Mouse (Mus musculus): ENCODE measurements around the gene Glis3. TPM values are rescaled to one million over a fixed set of nuclear protein-coding genes. Genes with fewer than 3 reads are reported as not detected.

Gene Glis3
- polyA plus RNA-seq, 1 experiment from 2014 or later = 2.9 TPM

DNA sequence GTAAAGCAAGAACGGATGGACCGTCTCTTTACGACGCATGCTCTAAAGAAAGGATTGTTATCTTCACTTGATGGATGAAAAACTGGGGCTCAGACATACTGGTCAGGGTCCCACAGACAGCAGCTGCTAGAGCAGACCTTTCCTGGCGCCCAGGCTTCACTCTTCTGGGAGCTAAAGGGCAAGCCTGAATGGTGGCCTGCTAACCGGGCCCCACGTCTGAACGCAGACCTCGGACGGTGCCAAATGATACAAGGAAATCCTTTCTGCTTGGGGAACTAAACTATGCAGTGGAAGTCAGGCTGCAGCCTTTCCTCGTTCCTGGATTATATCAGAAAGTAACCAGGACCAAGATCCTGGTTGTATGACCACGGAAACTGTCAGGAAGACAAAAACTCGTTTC, 86.9 kb downstream of the Glis3 start:
- Histone ChIP-seq H3K4me3 (ENCODE audit: low read depth, low read length) (no peak overlapping the region), H3K27me3 (ENCODE audit: control insufficient read depth, insufficient read depth, low read length) (no peaks in the 10 kb centered on the region), H3K27ac (ENCODE audit: low read depth, low read length) (no peak overlapping the region), H3K4me2 (replicated peaks; ENCODE audit: low read depth, low read length) (no peak overlapping the region), H3K4me1 (replicated peaks; ENCODE audit: control insufficient read depth, insufficient read depth, low read length) (no peaks in the 10 kb centered on the region), H3K9ac (ENCODE audit: low read depth, low read length) (no peak overlapping the region), H3K36me3 (ENCODE audit: control insufficient read depth, insufficient read depth, low read length) (no peaks in the 10 kb centered on the region), H3K9me3 (ENCODE audit: control insufficient read depth, low read length) (no peaks in the 10 kb centered on the region)
- DNase-seq (ENCODE audit: low spot score) = no peak
- WGBS = 90% methylated on average over 13 of the region's 13 CpGs
- ATAC-seq (ENCODE audit: low FRiP score) = no peak

DNA sequence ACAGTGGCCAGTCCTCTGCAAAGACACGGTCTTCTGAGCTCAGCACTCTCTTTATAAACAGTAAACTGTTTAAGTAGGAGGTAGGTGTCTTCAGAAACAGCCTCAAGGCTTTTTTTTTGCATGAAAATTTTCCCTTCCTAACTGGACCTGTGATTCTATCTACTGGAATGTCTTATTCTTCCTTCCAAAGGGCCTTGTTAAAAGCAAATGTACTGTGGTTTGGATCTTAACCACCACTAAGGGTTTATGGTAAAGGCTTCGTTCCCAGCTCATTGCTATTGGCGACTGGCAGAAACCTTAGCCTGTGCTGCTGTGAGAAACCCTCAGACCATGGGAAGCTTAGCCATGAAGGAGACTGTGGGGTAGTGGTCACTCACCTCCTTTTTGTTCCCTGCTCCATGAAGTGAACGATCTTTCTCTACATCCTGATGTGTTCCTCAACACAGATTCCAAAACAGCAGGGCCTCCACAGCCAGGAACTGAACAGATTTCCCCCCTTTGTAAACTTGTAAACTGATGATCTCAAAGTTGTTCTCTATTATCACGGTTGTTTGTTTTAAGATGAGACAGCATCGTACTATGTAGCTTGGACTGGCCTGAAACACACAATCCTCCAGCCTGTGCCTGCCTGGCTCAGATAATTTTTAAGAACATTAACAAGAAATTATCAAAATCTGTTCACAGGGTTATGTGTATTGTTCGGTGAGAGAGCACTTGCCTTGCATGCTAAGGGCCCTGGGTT, 88.0 kb downstream of the Glis3 start:
- Histone ChIP-seq H3K4me1 (replicated peaks; ENCODE audit: control insufficient read depth, insufficient read depth, low read length) (no peaks in the 10 kb centered on the region), H3K27ac (ENCODE audit: low read depth, low read length) (no peak overlapping the region), H3K9me3 (ENCODE audit: control insufficient read depth, low read length) (no peaks in the 10 kb centered on the region), H3K4me3 (ENCODE audit: low read depth, low read length) (no peak overlapping the region), H3K27me3 (ENCODE audit: control insufficient read depth, insufficient read depth, low read length) (no peaks in the 10 kb centered on the region), H3K36me3 (ENCODE audit: control insufficient read depth, insufficient read depth, low read length) (no peaks in the 10 kb centered on the region), H3K4me2 (replicated peaks; ENCODE audit: low read depth, low read length) (no peak overlapping the region), H3K9ac (ENCODE audit: low read depth, low read length) (no peak overlapping the region)
- no peak for ATAC-seq (ENCODE audit: low FRiP score)
- 87% methylated on average over 7 of the region's 7 CpGs for whole genome bisulfite sequencing
- DNase-seq (ENCODE audit: low spot score) = no peak

DNA sequence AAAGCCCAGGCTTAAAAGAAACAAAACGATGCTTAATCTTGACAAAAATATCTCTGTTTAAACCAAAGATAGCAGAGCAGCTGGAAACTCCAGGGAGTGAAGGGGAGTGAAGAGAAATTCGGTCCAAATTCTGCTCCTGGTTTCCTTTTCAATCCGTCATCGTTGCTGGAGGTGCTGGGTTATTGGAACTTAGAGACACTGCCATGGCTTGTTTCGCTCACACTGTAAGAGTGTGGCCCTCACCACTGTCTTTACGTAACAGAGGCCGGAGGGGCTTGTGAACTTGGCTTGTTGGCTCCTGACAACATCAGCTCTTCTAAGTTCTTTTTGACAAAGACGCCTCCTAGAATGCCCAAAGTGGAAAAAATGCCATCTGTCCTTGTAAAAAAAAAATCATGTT, 99.4 kb downstream of the Glis3 start:
- no peaks in the 10 kb centered on the region for H3K9me3 ChIP-seq (ENCODE audit: control insufficient read depth, low read length)
- WGBS = 86% methylated on average over 8 of the region's 8 CpGs
- no peak overlapping the region for H3K4me3 ChIP-seq (ENCODE audit: low read depth, low read length)
- H3K4me1 ChIP-seq (replicated peaks; ENCODE audit: control insufficient read depth, insufficient read depth, low read length) = no peaks in the 10 kb centered on the region
- H3K4me2 ChIP-seq (replicated peaks; ENCODE audit: low read depth, low read length) = no peak overlapping the region
- ATAC-seq (ENCODE audit: low FRiP score) = no peak
- H3K36me3 ChIP-seq (ENCODE audit: control insufficient read depth, insufficient read depth, low read length) = no peaks in the 10 kb centered on the region
- H3K27ac ChIP-seq (ENCODE audit: low read depth, low read length) = no peak overlapping the region
- no peak overlapping the region for H3K9ac ChIP-seq (ENCODE audit: low read depth, low read length)
- no peak for DNase-seq (ENCODE audit: low spot score)
- H3K27me3 ChIP-seq (ENCODE audit: control insufficient read depth, insufficient read depth, low read length) = no peaks in the 10 kb centered on the region

DNA sequence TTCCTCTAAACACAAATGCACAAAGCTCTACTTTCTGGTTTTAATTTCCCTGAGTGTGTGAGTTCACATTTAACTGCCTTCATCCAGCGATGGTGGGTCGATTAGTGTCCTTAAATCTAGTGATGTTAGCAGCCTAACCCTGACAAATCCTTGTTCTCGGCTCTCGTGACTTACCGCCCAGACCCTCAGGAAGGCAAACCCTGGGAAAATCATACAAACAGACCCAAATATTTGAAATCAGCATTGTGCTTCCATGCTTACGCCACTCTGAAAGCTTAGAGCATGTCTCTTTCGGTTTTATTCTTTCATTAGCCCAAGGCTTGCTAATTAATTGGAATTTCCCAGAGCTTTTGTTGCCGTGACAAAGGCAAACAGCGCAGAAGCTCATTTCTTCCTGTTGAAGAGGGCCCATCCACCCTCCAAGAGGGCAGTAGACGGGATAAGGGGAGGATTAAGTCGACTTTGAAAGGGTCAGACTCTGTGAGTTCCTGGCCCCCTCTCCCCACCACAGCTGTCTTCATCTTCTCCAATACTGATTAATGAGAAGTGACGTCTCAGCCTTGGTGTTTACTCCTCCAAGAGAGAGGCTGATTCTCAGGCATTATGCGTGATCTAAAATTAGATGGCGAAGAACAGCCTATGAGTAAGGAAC, 100.0 kb downstream of the Glis3 start:
- H3K4me3 ChIP-seq (ENCODE audit: low read depth, low read length) = no peak overlapping the region
- H3K4me1 ChIP-seq (replicated peaks; ENCODE audit: control insufficient read depth, insufficient read depth, low read length) = no peaks in the 10 kb centered on the region
- H3K27ac ChIP-seq (ENCODE audit: low read depth, low read length) = no peak overlapping the region
- H3K9ac ChIP-seq (ENCODE audit: low read depth, low read length) = no peak overlapping the region
- no peaks in the 10 kb centered on the region for H3K9me3 ChIP-seq (ENCODE audit: control insufficient read depth, low read length)
- DNase-seq (ENCODE audit: low spot score) = no peak
- no peak for ATAC-seq (ENCODE audit: low FRiP score)
- H3K27me3 ChIP-seq (ENCODE audit: control insufficient read depth, insufficient read depth, low read length) = no peaks in the 10 kb centered on the region
- WGBS = 52% methylated on average over 14 of the region's 14 CpGs
- H3K36me3 ChIP-seq (ENCODE audit: control insufficient read depth, insufficient read depth, low read length) = no peaks in the 10 kb centered on the region
- no peak overlapping the region for H3K4me2 ChIP-seq (replicated peaks; ENCODE audit: low read depth, low read length)

DNA sequence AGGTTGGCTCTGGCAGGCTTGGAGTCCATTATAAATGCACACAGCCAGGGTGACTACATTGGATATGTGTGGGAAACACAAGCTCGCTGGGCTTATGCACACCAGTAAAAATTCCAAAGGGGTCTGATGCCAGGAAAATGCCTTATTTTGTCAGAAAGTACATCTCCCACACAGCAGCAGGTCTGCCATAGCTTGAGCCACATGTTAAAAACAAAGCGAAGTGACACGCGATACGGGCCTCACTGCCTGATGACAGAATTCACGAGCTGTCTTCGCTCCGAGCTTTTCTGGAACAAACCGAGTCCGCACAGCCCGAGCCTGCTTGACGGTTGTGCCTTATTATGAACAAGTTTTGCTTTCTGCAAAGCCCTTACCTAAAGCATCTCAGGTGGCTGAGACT, 102.9 kb downstream of the Glis3 start:
- DNase-seq (ENCODE audit: low spot score) = no peak
- WGBS = 92% methylated on average over 12 of the region's 12 CpGs
- no peaks in the 10 kb centered on the region for H3K4me1 ChIP-seq (replicated peaks; ENCODE audit: control insufficient read depth, insufficient read depth, low read length)
- H3K9me3 ChIP-seq (ENCODE audit: control insufficient read depth, low read length) = no peaks in the 10 kb centered on the region
- H3K27ac ChIP-seq (ENCODE audit: low read depth, low read length) = no peak overlapping the region
- H3K4me2 ChIP-seq (replicated peaks; ENCODE audit: low read depth, low read length) = no peak overlapping the region
- no peak overlapping the region for H3K4me3 ChIP-seq (ENCODE audit: low read depth, low read length)
- H3K36me3 ChIP-seq (ENCODE audit: control insufficient read depth, insufficient read depth, low read length) = no peaks in the 10 kb centered on the region
- no peaks in the 10 kb centered on the region for H3K27me3 ChIP-seq (ENCODE audit: control insufficient read depth, insufficient read depth, low read length)
- no peak overlapping the region for H3K9ac ChIP-seq (ENCODE audit: low read depth, low read length)
- ATAC-seq (ENCODE audit: low FRiP score) = no peak

DNA sequence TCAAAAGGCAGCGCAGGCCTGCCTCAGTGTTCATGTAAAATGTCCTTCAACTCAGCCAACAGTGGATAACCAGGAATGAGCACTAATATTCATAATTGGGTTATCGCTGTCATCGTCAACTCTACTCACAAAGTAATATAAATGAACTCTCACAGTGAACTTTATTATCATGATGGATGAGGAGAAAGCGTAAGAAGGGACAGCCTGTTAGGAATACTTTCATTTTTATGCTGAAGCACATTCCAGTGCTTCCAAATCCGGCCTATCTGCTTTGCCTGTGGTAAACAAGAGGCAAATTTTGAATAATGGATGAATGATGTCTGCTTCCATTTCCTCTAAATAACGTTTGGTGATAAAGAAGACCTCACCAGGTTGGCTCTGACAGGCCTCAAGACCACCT, 103.3 kb downstream of the Glis3 start:
- DNase-seq (ENCODE audit: low spot score) (no peak), ATAC-seq (ENCODE audit: low FRiP score) (no peak)
- Histone ChIP-seq H3K27ac (ENCODE audit: low read depth, low read length) (no peak overlapping the region), H3K4me1 (replicated peaks; ENCODE audit: control insufficient read depth, insufficient read depth, low read length) (no peaks in the 10 kb centered on the region), H3K36me3 (ENCODE audit: control insufficient read depth, insufficient read depth, low read length) (no peaks in the 10 kb centered on the region), H3K9ac (ENCODE audit: low read depth, low read length) (no peak overlapping the region), H3K27me3 (ENCODE audit: control insufficient read depth, insufficient read depth, low read length) (no peaks in the 10 kb centered on the region), H3K9me3 (ENCODE audit: control insufficient read depth, low read length) (no peaks in the 10 kb centered on the region), H3K4me2 (replicated peaks; ENCODE audit: low read depth, low read length) (no peak overlapping the region), H3K4me3 (ENCODE audit: low read depth, low read length) (no peak overlapping the region)
- WGBS = 88% methylated on average over 6 of the region's 6 CpGs

DNA sequence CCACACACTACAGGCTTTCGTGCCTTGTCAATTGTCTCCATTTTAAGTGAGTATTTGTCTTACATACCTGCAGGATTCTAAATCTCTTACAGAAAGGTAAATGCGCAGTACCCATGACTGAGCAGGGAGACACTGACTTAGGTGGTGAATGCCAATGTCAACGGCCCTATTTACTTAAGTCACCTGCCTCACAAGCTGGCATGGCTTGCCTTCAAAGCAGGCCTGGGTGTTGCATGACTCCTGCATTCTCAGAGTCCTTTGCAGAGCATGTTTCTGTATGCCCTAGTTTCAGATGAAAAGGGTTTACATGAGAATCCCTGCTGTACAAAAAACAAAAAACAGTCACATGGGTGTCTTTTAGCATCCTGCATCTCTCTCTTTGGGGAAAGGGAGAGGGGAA, 106.2 kb downstream of the Glis3 start:
- 92% methylated on average over 3 of the region's 3 CpGs for WGBS
- Histone ChIP-seq H3K27me3 (ENCODE audit: control insufficient read depth, insufficient read depth, low read length) (no peaks in the 10 kb centered on the region), H3K9ac (ENCODE audit: low read depth, low read length) (no peak overlapping the region), H3K27ac (ENCODE audit: low read depth, low read length) (no peak overlapping the region), H3K4me2 (replicated peaks; ENCODE audit: low read depth, low read length) (no peak overlapping the region), H3K4me1 (replicated peaks; ENCODE audit: control insufficient read depth, insufficient read depth, low read length) (no peaks in the 10 kb centered on the region), H3K36me3 (ENCODE audit: control insufficient read depth, insufficient read depth, low read length) (no peaks in the 10 kb centered on the region), H3K9me3 (ENCODE audit: control insufficient read depth, low read length) (no peaks in the 10 kb centered on the region), H3K4me3 (ENCODE audit: low read depth, low read length) (no peak overlapping the region)
- ATAC-seq (ENCODE audit: low FRiP score) = no peak
- no peak for DNase-seq (ENCODE audit: low spot score)

DNA sequence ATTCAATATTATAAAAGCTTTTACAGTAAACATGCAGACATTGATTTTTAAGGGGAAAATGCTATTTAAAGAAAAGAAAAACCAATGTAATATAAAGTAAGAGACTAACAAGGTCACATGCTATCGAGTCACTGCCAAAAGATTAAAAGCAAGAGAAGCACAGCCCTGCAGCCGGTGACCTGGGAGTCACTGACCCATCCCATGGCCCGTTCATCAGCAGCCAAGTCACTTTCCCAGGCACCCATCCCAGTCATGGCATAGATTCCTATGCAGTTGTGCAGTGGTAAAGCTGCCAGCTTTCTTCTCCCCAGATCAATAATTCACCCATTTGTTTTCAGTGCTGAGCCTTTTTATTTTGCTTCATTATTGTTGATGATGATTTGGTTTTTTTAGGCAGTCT, 110.0 kb downstream of the Glis3 start:
- WGBS = 47% methylated on average over 3 of the region's 3 CpGs
- H3K4me3 ChIP-seq (ENCODE audit: low read depth, low read length) = no peak overlapping the region
- no peaks in the 10 kb centered on the region for H3K9me3 ChIP-seq (ENCODE audit: control insufficient read depth, low read length)
- H3K4me2 ChIP-seq (replicated peaks; ENCODE audit: low read depth, low read length) = no peak overlapping the region
- no peaks in the 10 kb centered on the region for H3K27me3 ChIP-seq (ENCODE audit: control insufficient read depth, insufficient read depth, low read length)
- DNase-seq (ENCODE audit: low spot score) = no peak
- H3K9ac ChIP-seq (ENCODE audit: low read depth, low read length) = no peak overlapping the region
- no peaks in the 10 kb centered on the region for H3K36me3 ChIP-seq (ENCODE audit: control insufficient read depth, insufficient read depth, low read length)
- H3K27ac ChIP-seq (ENCODE audit: low read depth, low read length) = no peak overlapping the region
- ATAC-seq (ENCODE audit: low FRiP score) = no peak
- H3K4me1 ChIP-seq (replicated peaks; ENCODE audit: control insufficient read depth, insufficient read depth, low read length) = no peaks in the 10 kb centered on the region

DNA sequence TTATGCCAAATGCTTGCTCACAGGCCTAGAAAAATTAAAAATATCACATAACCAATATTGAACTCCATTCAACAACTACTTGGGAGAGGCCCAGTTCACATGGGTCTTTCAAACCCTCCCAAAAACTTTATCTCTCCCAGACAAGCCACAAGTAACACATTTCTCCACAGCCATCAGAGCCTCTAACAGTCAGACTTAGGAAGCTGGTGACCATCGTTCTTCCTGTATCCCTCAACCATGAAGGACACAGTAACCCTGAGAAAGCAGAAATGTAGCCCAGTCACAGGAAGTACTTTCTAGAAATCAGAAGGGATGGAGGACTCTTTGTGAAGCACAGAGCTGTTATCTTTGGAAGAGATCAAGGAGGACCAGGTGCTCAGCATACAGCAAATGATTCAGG, 112.8 kb downstream of the Glis3 start:
- Histone ChIP-seq H3K27me3 (ENCODE audit: control insufficient read depth, insufficient read depth, low read length) (no peaks in the 10 kb centered on the region), H3K4me1 (replicated peaks; ENCODE audit: control insufficient read depth, insufficient read depth, low read length) (no peaks in the 10 kb centered on the region), H3K4me2 (replicated peaks; ENCODE audit: low read depth, low read length) (no peak overlapping the region), H3K4me3 (ENCODE audit: low read depth, low read length) (no peak overlapping the region), H3K27ac (ENCODE audit: low read depth, low read length) (no peak overlapping the region), H3K36me3 (ENCODE audit: control insufficient read depth, insufficient read depth, low read length) (no peaks in the 10 kb centered on the region), H3K9ac (ENCODE audit: low read depth, low read length) (no peak overlapping the region), H3K9me3 (ENCODE audit: control insufficient read depth, low read length) (no peaks in the 10 kb centered on the region)
- WGBS = 60% methylated on average over 1 of the region's 1 CpGs
- DNase-seq (ENCODE audit: low spot score) = no peak
- no peak for ATAC-seq (ENCODE audit: low FRiP score)

All from hindbrain, embryonic 11.5 days (tissue).